Mouse (Mus musculus) cerebellum, adult 2 months (tissue): Measurements from ENCODE around the gene Asb8. TPM values are rescaled to one million over a fixed set of nuclear protein-coding genes. Genes with fewer than 3 reads are reported as not detected.

Experiments
- DNase-seq, 2 experiments: peaks; one replicate each; pipeline ENCODE4 v3.0.0; 2021
- H3K27ac ChIP-seq: fragments of 200-500 bp; 2 replicates; pipeline ENCODE4 v1.5.1; 2012; ENCODE audit warnings: low read length, control low read depth, inconsistent platforms; ENCODE audit not compliant: insufficient read depth
- H3K27me3 ChIP-seq: fragments of 200-500 bp; 2 replicates; pipeline ENCODE4 v1.6.1; 2012; ENCODE audit warnings: inconsistent platforms, mild to moderate bottlenecking, low read length, moderate library complexity; ENCODE audit not compliant: control insufficient read depth, insufficient read depth
- H3K4me1 ChIP-seq: fragments of 200-500 bp; 2 replicates; pipeline ENCODE4 v1.6.1; 2011; ENCODE audit warnings: low read length; ENCODE audit not compliant: control insufficient read depth, insufficient read depth
- H3K4me3 ChIP-seq: fragments of 200-500 bp; replicated peaks from 2 replicates; pipeline ENCODE3; 2011; ENCODE audit warnings: mild to moderate bottlenecking, low read depth, low read length, control low read depth; ENCODE audit not compliant: insufficient read depth
- CTCF ChIP-seq: fragments of 200-500 bp; IDR thresholded peaks from 2 replicates; pipeline ENCODE4 v1.5.1; 2011; ENCODE audit warnings: low read depth, mild to moderate bottlenecking, control low read depth, low read length, moderate library complexity, borderline replicate concordance; ENCODE audit not compliant: insufficient read depth
- POLR2A ChIP-seq: fragments of 200-500 bp; IDR thresholded peaks from 2 replicates; pipeline ENCODE4 v1.6.1; 2011; ENCODE audit warnings: low read length, control low read depth, borderline replicate concordance; ENCODE audit not compliant: insufficient read depth
- WGBS: fragments of 180-500 bp; shearing (Covaris S2); methylation state at CpG from one replicate; pipeline ENCODE4 v1.1.7; 2018; 5-methylcytosine and 5-hydroxymethylcytosine counted together
- polyA plus RNA-seq: library from polyadenylated mRNA; depleted of rRNA; stranded (reverse); fragments of >200 nt; gene quantifications from 2 replicates; pipeline ENCODE4 v1.2.3, GENCODE M21; 2012

Gene Asb8
- polyA plus RNA-seq, 1 experiment: 88.3 TPM

- 81% methylated on average over 15 of the region's 15 CpGs for WGBS
- TF ChIP-seq CTCF (no peak), POLR2A (no peak)
- no peak for DNase-seq
Observed at GRCm38 (mm10) chr15:98131942-98132655, 33.3 kb downstream of the Asb8 start.

GRCm38 (mm10) chr15:98131451-98131850 lies 34.0 kb downstream of the Asb8 start:
- TF ChIP-seq CTCF (no peak), POLR2A (no peak)
- no peak overlapping the region for H3K4me3 ChIP-seq
- 86% methylated on average over 7 of the region's 7 CpGs for WGBS

More at GRCm38 (mm10) chr15:98131942-98132655, 33.3 kb downstream of the Asb8 start:
- Histone ChIP-seq H3K27ac (peak overlapping the region; percentile 13; the same call in 1 of the 2 replicates), H3K4me1 (0 out of 2 replicates have a peak, but pooled peaks cover 4% of the 10 kb centered on the region), H3K27me3 (no peaks in the 10 kb centered on the region), H3K4me3 (no peak overlapping the region)

GRCm38 (mm10) chr15:98131001-98131400 lies 34.4 kb downstream of the Asb8 start:
- no peak for DNase-seq
- H3K27me3 ChIP-seq: no peaks in the 10 kb centered on the region
- H3K27ac ChIP-seq: no peak overlapping the region
- WGBS: 75% methylated on average over 4 of the region's 4 CpGs
- no peak overlapping the region for H3K4me3 ChIP-seq
- TF ChIP-seq CTCF (no peak), POLR2A (no peak)
- H3K4me1 ChIP-seq: 0 out of 2 replicates have a peak, but pooled peaks cover 4% of the 10 kb centered on the region

More at GRCm38 (mm10) chr15:98131451-98131850, 34.0 kb downstream of the Asb8 start:
- Histone ChIP-seq H3K4me1 (0 out of 2 replicates have a peak, but pooled peaks cover 4% of the 10 kb centered on the region), H3K27ac (no peak overlapping the region), H3K27me3 (no peaks in the 10 kb centered on the region)
- no peak for DNase-seq

- DNase-seq: no peak
- Histone ChIP-seq H3K4me1 (peaks cover 4% of the 10 kb centered on the region), H3K27me3 (no peaks in the 10 kb centered on the region), H3K27ac (no peak overlapping the region), H3K4me3 (no peak overlapping the region)
- TF ChIP-seq POLR2A (no peak), CTCF (no peak)
- WGBS: 93% methylated on average over 20 of the region's 20 CpGs
Observed at GRCm38 (mm10) chr15:98120831-98121230, 44.6 kb downstream of the Asb8 start.

GRCm38 (mm10) chr15:98119363-98119762 lies 46.1 kb downstream of the Asb8 start:
- H3K4me3 ChIP-seq: no peak overlapping the region
- no peak for DNase-seq
- TF ChIP-seq CTCF: no peak
- no peak for TF ChIP-seq POLR2A
- WGBS: 88% methylated on average over 12 of the region's 12 CpGs
- no peak overlapping the region for H3K27ac ChIP-seq
- peaks cover 17% of the 10 kb centered on the region for H3K4me1 ChIP-seq
- no peaks in the 10 kb centered on the region for H3K27me3 ChIP-seq

GRCm38 (mm10) chr15:98116287-98116686 lies 49.1 kb downstream of the Asb8 start:
- no peaks in the 10 kb centered on the region for H3K27me3 ChIP-seq
- no peak for TF ChIP-seq POLR2A
- no peak for TF ChIP-seq CTCF
- no peak for DNase-seq
- peaks cover 29% of the 10 kb centered on the region for H3K4me1 ChIP-seq
- no peak overlapping the region for H3K4me3 ChIP-seq
- H3K27ac ChIP-seq: no peak overlapping the region; the same call in 1 of the 2 replicates
- WGBS: 89% methylated on average over 5 of the region's 5 CpGs

GRCm38 (mm10) chr15:98115779-98116163 lies 49.7 kb downstream of the Asb8 start:
- WGBS: 81% methylated on average over 9 of the region's 9 CpGs
- H3K4me1 ChIP-seq: peaks cover 32% of the 10 kb centered on the region
- H3K4me3 ChIP-seq: no peak overlapping the region
- no peak for TF ChIP-seq CTCF
- TF ChIP-seq POLR2A: no peak
- peak overlapping the region; percentile 70 for H3K27ac ChIP-seq
- DNase-seq: no peak
- H3K27me3 ChIP-seq: no peaks in the 10 kb centered on the region
